In the genomic region with DNA sequence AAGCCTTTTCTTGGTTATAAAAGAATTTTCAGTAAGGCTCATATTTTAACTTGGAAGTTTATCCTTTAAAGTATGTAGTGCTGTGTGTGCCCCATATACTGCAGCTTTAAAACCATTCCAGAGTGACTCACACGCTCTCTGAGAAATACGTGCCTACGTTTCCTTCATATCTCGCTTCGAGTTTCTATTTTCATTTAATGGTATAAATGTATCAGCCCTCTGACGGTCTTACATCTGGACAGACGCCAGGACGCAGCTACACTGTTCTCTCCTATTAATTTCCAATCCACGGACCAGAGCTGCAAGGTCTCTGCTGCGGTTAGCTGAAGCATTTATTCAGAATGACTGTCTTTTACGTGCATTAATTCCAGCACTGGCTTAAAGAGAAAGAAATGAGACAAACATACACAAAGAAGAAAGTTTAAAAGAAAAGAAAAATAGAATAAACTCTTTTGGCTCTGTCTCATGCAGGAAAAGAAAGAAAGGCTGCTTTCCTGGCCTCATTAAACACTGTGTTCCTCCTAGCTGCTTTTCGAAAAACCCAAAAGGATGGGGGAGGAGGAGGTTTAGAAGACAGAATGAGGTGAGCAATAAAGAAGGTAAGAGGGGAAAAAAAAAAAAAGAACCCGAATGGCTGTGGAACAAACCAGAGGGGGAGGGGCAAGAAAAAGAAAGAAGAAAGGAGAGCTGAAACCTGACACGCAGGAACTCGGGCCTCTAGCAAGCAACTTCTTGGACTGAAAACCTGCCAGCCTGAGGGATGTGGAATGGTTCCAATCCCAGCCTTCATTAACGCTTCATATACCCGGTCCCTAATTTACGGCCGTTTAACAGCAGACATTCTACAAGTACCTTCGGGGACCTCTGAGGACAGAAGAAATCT, we compare ENCODE assay signal across 8 mouse cellular contexts. TPM values are rescaled to one million over a fixed set of nuclear protein-coding genes. Genes with fewer than 3 reads are reported as not detected.
DNase-seq lines count a peak whose midpoint lies in the region; ATAC-seq and TF ChIP-seq lines count a peak whose summit lies in the region.

No protein-coding gene starts in this region.

- no peak for TF ChIP-seq EP300 in stomach, postnatal 0 days (optimal IDR thresholded peaks at IDR 0.05)

- peaks cover 32% of the 10 kb centered on the region for H3K4me1 ChIP-seq in embryonic fibroblast, embryonic 13.5 days (ENCODE audit: control insufficient read depth, insufficient read depth, low read length)
- H3K4me1 ChIP-seq in hindbrain, embryonic 16.5 days (ENCODE audit: control insufficient read depth, insufficient read depth, low read depth, low read length): peaks cover 24% of the 10 kb centered on the region
- peaks cover 63% of the 10 kb centered on the region for H3K4me1 ChIP-seq in limb, embryonic 13.5 days
- peaks cover 11% of the 10 kb centered on the region; the same call in 1 of the 2 replicates for H3K4me1 ChIP-seq in stomach, postnatal 0 days (replicated peaks; ENCODE audit: control insufficient read depth, insufficient read depth)

- no peak for TF ChIP-seq CTCF in embryonic fibroblast, embryonic 13.5 days (IDR thresholded peaks at IDR 0.05; ENCODE audit: borderline replicate concordance, insufficient read depth, low read length)
- TF ChIP-seq CTCF in stomach, postnatal 0 days (IDR thresholded peaks at IDR 0.05; ENCODE audit: low read depth): no peak

- H3K9me3 ChIP-seq in hindbrain, embryonic 16.5 days (ENCODE audit: control insufficient read depth, low read length): no peaks in the 10 kb centered on the region
- no peaks in the 10 kb centered on the region for H3K9me3 ChIP-seq in limb, embryonic 13.5 days
- no peaks in the 10 kb centered on the region for H3K9me3 ChIP-seq in stomach, postnatal 0 days (ENCODE audit: control insufficient read depth, low read length)

- peak; percentile 29 for DNase-seq in layer of hippocampus, adult 11-12 months (ENCODE audit: low spot score)
- DNase-seq in layer of hippocampus, postnatal 25 days (ENCODE audit: extremely low spot score in 1 of 2, low spot score in 1 of 2): no peak
- peak; percentile 51 for DNase-seq in adrenal gland, adult 8-10 months
- DNase-seq in stomach, postnatal 0 days (ENCODE audit: low spot score): peak; percentile 51

- WGBS in hindbrain, embryonic 16.5 days: 21% methylated on average over 20 of the region's 20 CpGs
- WGBS in limb, embryonic 13.5 days: 5% methylated on average over 20 of the region's 20 CpGs
- WGBS in stomach, postnatal 0 days: 12% methylated on average over 20 of the region's 20 CpGs

- TF ChIP-seq POLR2A in embryonic fibroblast, embryonic 13.5 days (IDR thresholded peaks at IDR 0.05; ENCODE audit: low read depth, low read length): peak; percentile 27; the same call in 1 of the 2 replicates

- no peaks in the 10 kb centered on the region for H3K27me3 ChIP-seq in hindbrain, embryonic 16.5 days (replicated peaks; ENCODE audit: control insufficient read depth, insufficient read depth, low read length)
- 0 out of 2 replicates have a peak, but pooled peaks cover 4% of the 10 kb centered on the region for H3K27me3 ChIP-seq in limb, embryonic 13.5 days
- H3K27me3 ChIP-seq in stomach, postnatal 0 days (ENCODE audit: control insufficient read depth, insufficient read depth, low read length): no peaks in the 10 kb centered on the region

- H3K27ac ChIP-seq in embryonic fibroblast, embryonic 13.5 days (ENCODE audit: insufficient read depth, low read length): peak overlapping the region; percentile 99
- H3K27ac ChIP-seq in hindbrain, embryonic 16.5 days (ENCODE audit: low read depth, low read length): peak overlapping the region; percentile 56
- peak overlapping the region; percentile 69 for H3K27ac ChIP-seq in limb, embryonic 13.5 days
- H3K27ac ChIP-seq in stomach, postnatal 0 days (replicated peaks): peak overlapping the region; percentile 74

- H3K36me3 ChIP-seq in hindbrain, embryonic 16.5 days (ENCODE audit: control insufficient read depth, insufficient read depth, low read length): no peaks in the 10 kb centered on the region
- H3K36me3 ChIP-seq in limb, embryonic 13.5 days: peaks cover 7% of the 10 kb centered on the region
- H3K36me3 ChIP-seq in stomach, postnatal 0 days (ENCODE audit: control insufficient read depth, insufficient read depth, low read length): no peaks in the 10 kb centered on the region; the same call in 1 of the 2 replicates

- peak overlapping the region; percentile 40 for H3K4me2 ChIP-seq in hindbrain, embryonic 16.5 days (ENCODE audit: low read length)
- peak overlapping the region; percentile 58 for H3K4me2 ChIP-seq in limb, embryonic 13.5 days (replicated peaks)
- peak overlapping the region; percentile 51 for H3K4me2 ChIP-seq in stomach, postnatal 0 days (replicated peaks; ENCODE audit: low read depth)

- ATAC-seq in hindbrain, embryonic 16.5 days: no peak
- peak; percentile 83 for ATAC-seq in limb, embryonic 13.5 days (ENCODE audit: low FRiP score, low read depth)
- peak; percentile 65 for ATAC-seq in stomach, postnatal 0 days (ENCODE audit: low FRiP score, low TSS enrichment)
- no peak for ATAC-seq in activated CD4-positive, CD25-positive, alpha-beta regulatory T cell, adult 4 months

- peak overlapping the region; percentile 32 for H3K4me3 ChIP-seq in embryonic fibroblast, embryonic 13.5 days (ENCODE audit: insufficient read depth, low read length)
- H3K4me3 ChIP-seq in hindbrain, embryonic 16.5 days (ENCODE audit: low read length): peak overlapping the region; percentile 8; the same call in 1 of the 2 replicates
- peak overlapping the region; percentile 13 for H3K4me3 ChIP-seq in limb, embryonic 13.5 days
- H3K4me3 ChIP-seq in stomach, postnatal 0 days (ENCODE audit: low read depth, low read length): peak overlapping the region; percentile 18; the same call in 1 of the 2 replicates

- H3K9ac ChIP-seq in hindbrain, embryonic 16.5 days (ENCODE audit: low read depth, low read length): no peak overlapping the region
- H3K9ac ChIP-seq in limb, embryonic 13.5 days: 0 out of 2 replicates have a peak overlapping the region, but pooled peaks have one; percentile 14
- H3K9ac ChIP-seq in stomach, postnatal 0 days (ENCODE audit: low read length): peak overlapping the region; percentile 27

RNA-seq across cellular contexts. Expression of gene Pbx1, which starts 40.2 kb away (rescaled TPM):
- total RNA-seq in layer of hippocampus, postnatal 25 days (2021): 100 to 1,000 TPM in 1 of 2 experiments, 10 to 100 TPM in 1; 98.0 to 114 TPM
- total RNA-seq in adrenal gland, adult 8-10 months (2022): 100 to 1,000 TPM; 152 to 211 (median 192) TPM
- polyA plus RNA-seq in embryonic fibroblast, embryonic 13.5 days (2011; ENCODE audit: insufficient read length, low read depth, missing spikeins): 108 and 117 TPM in 2 replicates
- polyA plus RNA-seq in hindbrain, embryonic 16.5 days (2015; fragmentation: Nextera tagmentation; extraction: Ambion mirVana): 36.0 and 38.9 TPM in 2 replicates
- polyA plus RNA-seq in limb, embryonic 13.5 days (2015; fragmentation: Nextera tagmentation; extraction: Ambion mirVana): 31.6 and 33.0 TPM in 2 replicates
- polyA plus RNA-seq in stomach, postnatal 0 days (2015; fragmentation: Nextera tagmentation; extraction: Ambion mirVana): 23.1 and 23.2 TPM in 2 replicates
- polyA plus RNA-seq in activated CD4-positive, CD25-positive, alpha-beta regulatory T cell, adult 4 months (2017; shearing (Covaris generic)): under 1 TPM in 1 of 2 experiments, not detected in 1; 0.08 TPM

Comparison
In these comparisons a context has a peak if more than half of its experiments do, and no peak if none do; other contexts are left out.
1. DNase-seq: peak in layer of hippocampus, adult 11-12 months (single experiment), adrenal gland, adult 8-10 months (single experiment) and stomach, postnatal 0 days (single experiment); none in layer of hippocampus, postnatal 25 days (0 of 2).
2. ATAC-seq: peak in limb, embryonic 13.5 days (single experiment) and stomach, postnatal 0 days (single experiment); none in hindbrain, embryonic 16.5 days (single experiment) and activated CD4-positive, CD25-positive, alpha-beta regulatory T cell, adult 4 months (single experiment).
3. RNA of gene Pbx1, which starts 40.2 kb away (polyA plus RNA-seq): 108 to 117 TPM in embryonic fibroblast, embryonic 13.5 days, 36.0 to 38.9 TPM in hindbrain, embryonic 16.5 days, 31.6 to 33.0 TPM in limb, embryonic 13.5 days and 23.1 to 23.2 TPM in stomach, postnatal 0 days; 0.08 TPM in activated CD4-positive, CD25-positive, alpha-beta regulatory T cell, adult 4 months; every median in the first group is over 10 times any median in the second.
4. Peak in every context shown above with its lines, with median percentiles within 50 percentile points of each other: H3K27ac ChIP-seq, H3K4me3 ChIP-seq and H3K4me2 ChIP-seq.